18 mouse cellular contexts compared by ENCODE assay signal in the genomic region with DNA sequence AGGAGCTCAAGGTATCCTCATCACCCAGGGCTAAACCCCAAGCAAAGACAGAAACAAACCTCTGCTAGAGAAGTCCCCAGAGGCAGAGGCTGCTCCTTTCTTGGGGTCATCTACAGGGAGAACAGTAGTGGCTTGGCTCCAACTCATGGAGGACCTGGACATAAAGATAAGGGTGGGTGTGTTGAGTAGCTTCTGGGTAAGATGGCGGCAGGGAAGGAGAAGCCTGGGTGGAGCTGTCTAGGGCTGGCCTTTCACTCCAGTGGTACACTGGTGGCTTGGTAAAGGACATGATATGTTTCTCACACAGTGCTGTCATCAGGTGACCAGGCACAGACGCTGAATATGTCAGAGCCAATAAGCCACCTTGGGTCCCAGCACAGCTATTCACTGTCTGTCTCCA. TPM values are rescaled to one million over a fixed set of nuclear protein-coding genes. Genes with fewer than 3 reads are reported as not detected.
DNase-seq lines count a peak whose midpoint lies in the region; ATAC-seq and TF ChIP-seq lines count a peak whose summit lies in the region.
"Had no signal": no experiment of that assay in that cellular context is flagged by ENCODE, and none has a peak within 500 bp of the region (broad histone marks: within the 10 kb centered on the region; RNA-seq: fewer than 3 reads in every experiment).

No protein-coding gene starts in this region.

- no peak overlapping the region for H3K4me3 ChIP-seq in heart, embryonic 10.5 days
- no peak overlapping the region for H3K4me3 ChIP-seq in bone marrow, adult 2 months (replicated peaks; ENCODE audit: control insufficient read depth, low read depth, low read length)
- H3K4me3 ChIP-seq in liver, embryonic 13.5 days (replicated peaks) = no peak overlapping the region
- H3K4me3 ChIP-seq in neural tube, embryonic 15.5 days (replicated peaks) = no peak overlapping the region
- H3K4me3 ChIP-seq: forebrain, embryonic 15.5 days; heart, embryonic 13.5 days; hindbrain, embryonic 15.5 days; neural tube, embryonic 13.5 days had no signal

- no peaks in the 10 kb centered on the region for H3K9me3 ChIP-seq in heart, embryonic 10.5 days
- H3K9me3 ChIP-seq in liver, embryonic 13.5 days (replicated peaks) = no peaks in the 10 kb centered on the region
- H3K9me3 ChIP-seq in neural tube, embryonic 15.5 days (replicated peaks) = no peaks in the 10 kb centered on the region
- H3K9me3 ChIP-seq: forebrain, embryonic 15.5 days; heart, embryonic 13.5 days; hindbrain, embryonic 15.5 days; neural tube, embryonic 13.5 days had no signal

- peaks cover 22% of the 10 kb centered on the region for H3K4me1 ChIP-seq in heart, embryonic 10.5 days
- peaks cover 4% of the 10 kb centered on the region; the same call in 1 of the 2 replicates for H3K4me1 ChIP-seq in bone marrow, adult 2 months (ENCODE audit: control insufficient read depth, insufficient read depth, low read length)
- peaks cover 32% of the 10 kb centered on the region for H3K4me1 ChIP-seq in liver, embryonic 13.5 days (replicated peaks)
- no peaks in the 10 kb centered on the region for H3K4me1 ChIP-seq in neural tube, embryonic 15.5 days
- H3K4me1 ChIP-seq: forebrain, embryonic 15.5 days; hindbrain, embryonic 15.5 days; neural tube, embryonic 13.5 days had no signal

- no peak for TF ChIP-seq CTCF in bone marrow, adult 2 months (IDR thresholded peaks at IDR 0.05; ENCODE audit: control insufficient read depth, insufficient read depth, low read length)

- ATAC-seq in liver, embryonic 13.5 days (ENCODE audit: low read depth) = peak; percentile 97
- ATAC-seq in neural tube, embryonic 15.5 days (ENCODE audit: low FRiP score) = no peak
- ATAC-seq: CD4-positive, CD25-positive, alpha-beta regulatory T cell, adult 4 months; forebrain, embryonic 15.5 days; intestine, embryonic 16.5 days; lung, postnatal 0 days had no signal

- DNase-seq in heart, embryonic 10.5 days (ENCODE audit: low spot score) = no peak
- DNase-seq in heart, adult 8-10 months (ENCODE audit: low spot score) = no peak
- peak; percentile 42 for DNase-seq in liver, embryonic 13.5 days
- peak; percentile 56 to 61 for DNase-seq in spleen, postnatal 10 days (ENCODE audit: low spot score in 2 of 2)
- no peak for DNase-seq in frontal cortex, postnatal 10 days (ENCODE audit: low spot score in 2 of 2)
- DNase-seq: cerebellum, adult 9-11 months; gastrocnemius, postnatal 36 days; kidney, postnatal 36 days; midbrain, embryonic 14.5 days had no signal

- H3K27ac ChIP-seq in heart, embryonic 10.5 days = peak overlapping the region; percentile 73
- H3K27ac ChIP-seq in bone marrow, adult 2 months (ENCODE audit: control insufficient read depth, insufficient read depth, low read depth, low read length, poor library complexity) = peak overlapping the region; percentile 5; the same call in 1 of the 2 replicates
- peak overlapping the region; percentile 84 for H3K27ac ChIP-seq in liver, embryonic 13.5 days
- H3K27ac ChIP-seq in neural tube, embryonic 15.5 days (replicated peaks) = no peak overlapping the region
- H3K27ac ChIP-seq: forebrain, embryonic 15.5 days; heart, embryonic 13.5 days; hindbrain, embryonic 15.5 days; neural tube, embryonic 13.5 days had no signal

- H3K4me2 ChIP-seq in liver, embryonic 13.5 days = peak overlapping the region; percentile 39
- H3K4me2 ChIP-seq in neural tube, embryonic 15.5 days = no peak overlapping the region
- H3K4me2 ChIP-seq: forebrain, embryonic 15.5 days; heart, embryonic 13.5 days; hindbrain, embryonic 15.5 days; neural tube, embryonic 13.5 days had no signal

- no peak for TF ChIP-seq POLR2A in bone marrow, adult 2 months (IDR thresholded peaks at IDR 0.05; ENCODE audit: borderline replicate concordance, control insufficient read depth, low read depth, low read length)

- peaks cover 14% of the 10 kb centered on the region; the same call in 1 of the 2 replicates for H3K27me3 ChIP-seq in heart, embryonic 10.5 days (ENCODE audit: insufficient read depth, poor library complexity, severe bottlenecking)
- no peaks in the 10 kb centered on the region for H3K27me3 ChIP-seq in liver, embryonic 13.5 days
- H3K27me3 ChIP-seq in neural tube, embryonic 15.5 days (replicated peaks) = no peaks in the 10 kb centered on the region
- H3K27me3 ChIP-seq: forebrain, embryonic 15.5 days; heart, embryonic 13.5 days; hindbrain, embryonic 15.5 days; neural tube, embryonic 13.5 days had no signal

- peak overlapping the region; percentile 39 for H3K9ac ChIP-seq in liver, embryonic 13.5 days
- no peak overlapping the region for H3K9ac ChIP-seq in neural tube, embryonic 15.5 days (replicated peaks)
- H3K9ac ChIP-seq: forebrain, embryonic 15.5 days; heart, embryonic 13.5 days; hindbrain, embryonic 15.5 days; neural tube, embryonic 13.5 days had no signal

- 88% methylated on average over 2 of the region's 2 CpGs for WGBS in heart, embryonic 10.5 days
- 58% methylated on average over 2 of the region's 2 CpGs for whole genome bisulfite sequencing in bone marrow, adult 2 months
- 48% methylated on average over 2 of the region's 2 CpGs for WGBS in liver, embryonic 13.5 days (ENCODE audit: insufficient replicate concordance)
- WGBS in neural tube, embryonic 15.5 days = 100% methylated on average over 2 of the region's 2 CpGs

- peaks cover 99% of the 10 kb centered on the region for H3K36me3 ChIP-seq in heart, embryonic 10.5 days
- H3K36me3 ChIP-seq in liver, embryonic 13.5 days = peaks cover 88% of the 10 kb centered on the region
- peaks cover 97% of the 10 kb centered on the region for H3K36me3 ChIP-seq in neural tube, embryonic 15.5 days

RNA-seq across cellular contexts. Expression of a gene that starts 12.3 kb away (rescaled TPM):
- polyA plus RNA-seq in heart, embryonic 10.5 days (2016; fragmentation: Nextera tagmentation; extraction: Ambion mirVana) = 112 and 127 TPM in 2 replicates
- 10 to 100 TPM; 60.0 to 66.2 (median 63.9) TPM for total RNA-seq in heart, adult 8-10 months (2022)
- 28.0 and 38.3 TPM in 2 replicates for polyA plus RNA-seq in bone marrow, adult 2 months (2011; ENCODE audit: insufficient read depth, insufficient read length, low replicate concordance, missing spikeins)
- polyA plus RNA-seq in liver, embryonic 13.5 days (2015; fragmentation: Nextera tagmentation; extraction: Ambion mirVana) = 66.6 and 70.9 TPM in 2 replicates
- 82.2 and 95.1 TPM in 2 replicates for polyA plus RNA-seq in neural tube, embryonic 15.5 days (2015; fragmentation: Nextera tagmentation; extraction: Ambion mirVana)

RNA-seq across cellular contexts. Expression of a gene that starts 17.0 kb away (rescaled TPM):
- 27.7 and 30.6 TPM in 2 replicates for polyA plus RNA-seq in heart, embryonic 10.5 days (2016; fragmentation: Nextera tagmentation; extraction: Ambion mirVana)
- 10 to 100 TPM; 14.5 to 16.4 (median 15.2) TPM for total RNA-seq in heart, adult 8-10 months (2022)
- 10.8 and 16.1 TPM in 2 replicates for polyA plus RNA-seq in bone marrow, adult 2 months (2011; ENCODE audit: insufficient read depth, insufficient read length, low replicate concordance, missing spikeins)
- 7.0 and 9.0 TPM in 2 replicates for polyA plus RNA-seq in liver, embryonic 13.5 days (2015; fragmentation: Nextera tagmentation; extraction: Ambion mirVana)
- 44.2 and 48.5 TPM in 2 replicates for polyA plus RNA-seq in neural tube, embryonic 15.5 days (2015; fragmentation: Nextera tagmentation; extraction: Ambion mirVana)

RNA-seq across cellular contexts. Expression of a gene that starts 20.0 kb away (rescaled TPM):
- polyA plus RNA-seq in heart, embryonic 10.5 days (2016; fragmentation: Nextera tagmentation; extraction: Ambion mirVana) = 3.6 and 3.8 TPM in 2 replicates
- 1 to 10 TPM; 6.6 to 8.2 (median 7.6) TPM for total RNA-seq in heart, adult 8-10 months (2022)
- polyA plus RNA-seq in bone marrow, adult 2 months (2011; ENCODE audit: insufficient read depth, insufficient read length, low replicate concordance, missing spikeins) = 5.2 and 8.2 TPM in 2 replicates
- polyA plus RNA-seq in liver, embryonic 13.5 days (2015; fragmentation: Nextera tagmentation; extraction: Ambion mirVana) = 1.1 and 1.4 TPM in 2 replicates
- polyA plus RNA-seq in neural tube, embryonic 15.5 days (2015; fragmentation: Nextera tagmentation; extraction: Ambion mirVana) = 3.4 and 4.1 TPM in 2 replicates

RNA-seq across cellular contexts. Expression of a gene that starts 23.9 kb away (rescaled TPM):
- polyA plus RNA-seq in heart, embryonic 10.5 days (2016; fragmentation: Nextera tagmentation; extraction: Ambion mirVana) = 25.9 and 38.7 TPM in 2 replicates
- total RNA-seq in heart, adult 8-10 months (2022) = 10 to 100 TPM; 17.9 to 25.7 (median 22.1) TPM
- polyA plus RNA-seq in bone marrow, adult 2 months (2011; ENCODE audit: insufficient read depth, insufficient read length, low replicate concordance, missing spikeins) = 3.1 and 8.9 TPM in 2 replicates
- 3.7 and 4.0 TPM in 2 replicates for polyA plus RNA-seq in liver, embryonic 13.5 days (2015; fragmentation: Nextera tagmentation; extraction: Ambion mirVana)
- 9.8 TPM in 2 replicates for polyA plus RNA-seq in neural tube, embryonic 15.5 days (2015; fragmentation: Nextera tagmentation; extraction: Ambion mirVana)
- polyA plus RNA-seq: CD4-positive, CD25-positive, alpha-beta regulatory T cell, adult 4 months had no signal

RNA-seq across cellular contexts. Expression of a gene that starts 47.7 kb away (rescaled TPM):
- 87.6 and 99.5 TPM in 2 replicates for polyA plus RNA-seq in heart, embryonic 10.5 days (2016; fragmentation: Nextera tagmentation; extraction: Ambion mirVana)
- 10 to 100 TPM; 10.1 to 15.1 (median 10.8) TPM for total RNA-seq in heart, adult 8-10 months (2022)
- polyA plus RNA-seq in bone marrow, adult 2 months (2011; ENCODE audit: insufficient read depth, insufficient read length, low replicate concordance, missing spikeins) = 20.2 and 30.0 TPM in 2 replicates
- polyA plus RNA-seq in liver, embryonic 13.5 days (2015; fragmentation: Nextera tagmentation; extraction: Ambion mirVana) = 35.2 and 38.4 TPM in 2 replicates
- polyA plus RNA-seq in neural tube, embryonic 15.5 days (2015; fragmentation: Nextera tagmentation; extraction: Ambion mirVana) = 90.4 and 93.5 TPM in 2 replicates

Comparison
In these comparisons a context has a peak if more than half of its experiments do, and no peak if none do; other contexts are left out.
1. DNase-seq: peak in liver, embryonic 13.5 days (single experiment) and spleen, postnatal 10 days (2 of 2); none in heart, embryonic 10.5 days (single experiment), heart, adult 8-10 months (single experiment) and frontal cortex, postnatal 10 days (0 of 2).